Mouse (Mus musculus) spleen, adult 2 months (tissue): ENCODE measurements around the gene Galns.

ENCODE experiments used
- CTCF ChIP-seq: fragments of 200-500 bp; IDR thresholded peaks from 2 replicates; pipeline ENCODE4 v1.5.1; 2011; ENCODE audit warnings: mild to moderate bottlenecking, inconsistent platforms; ENCODE audit not compliant: insufficient read depth, insufficient read length, insufficient replicate concordance; ENCODE audit errors: extremely low read depth
- POLR2A ChIP-seq: fragments of 200-500 bp; IDR thresholded peaks from 2 replicates; pipeline ENCODE4 v1.6.1; 2011; ENCODE audit warnings: low read depth, low read length, inconsistent platforms

GRCm38 (mm10) chr8:122620446-122620845 lies 9.2 kb upstream of the Galns start:
- TF ChIP-seq POLR2A: no peak
- no peak for TF ChIP-seq CTCF
